In the genomic region with DNA sequence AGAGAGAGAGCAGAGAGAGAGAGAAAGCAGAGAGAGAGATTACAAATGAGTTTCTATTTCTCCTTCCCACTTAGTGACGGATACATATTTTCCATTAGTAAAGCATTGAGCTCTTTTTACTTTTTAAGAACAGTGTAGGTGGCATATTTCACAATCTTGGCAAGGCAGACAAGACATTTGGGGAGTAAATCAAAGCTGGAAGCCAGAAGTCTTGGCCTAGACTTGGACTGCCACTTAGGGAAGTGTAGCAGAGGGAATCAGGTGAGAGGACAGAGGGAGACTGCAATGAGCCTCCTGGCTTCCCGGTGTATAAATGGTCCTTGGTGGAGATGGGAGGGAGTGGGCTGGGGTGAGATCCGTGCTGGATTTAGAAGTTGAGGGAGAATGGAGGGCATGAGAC, we compare ENCODE assay signal across 11 mouse cellular contexts.
DNase-seq lines count a peak whose midpoint lies in the region; ATAC-seq and TF ChIP-seq lines count a peak whose summit lies in the region.
"Had no signal": no experiment of that assay in that cellular context is flagged by ENCODE, and none has a peak within 500 bp of the region (broad histone marks: within the 10 kb centered on the region; RNA-seq: fewer than 3 reads in every experiment).

No protein-coding gene starts in this region.

- peak overlapping the region; percentile 87 for H3K27ac ChIP-seq in heart, adult 2 months
- H3K27ac ChIP-seq in lung, embryonic 15.5 days, result peak overlapping the region; percentile 52
- H3K27ac ChIP-seq in stomach, embryonic 14.5 days (ENCODE audit: low read length), result peak overlapping the region; percentile 17; the same call in 1 of the 2 replicates
- H3K27ac ChIP-seq: hindbrain, embryonic 12.5 days; liver, embryonic 14.5 days had no signal

- H3K4me3 ChIP-seq in heart, adult 2 months, result no peak overlapping the region
- H3K4me3 ChIP-seq in lung, embryonic 15.5 days, result no peak overlapping the region
- no peak overlapping the region for H3K4me3 ChIP-seq in stomach, embryonic 14.5 days (ENCODE audit: low read depth, low read length)
- H3K4me3 ChIP-seq: erythroblast, embryonic 14.5 days; hindbrain, embryonic 12.5 days had no signal

- H3K79me2 ChIP-seq in heart, adult 2 months (replicated peaks; ENCODE audit: control insufficient read depth, insufficient read depth, low read length), result no peaks in the 10 kb centered on the region; the same call in 1 of the 2 replicates

- intact Hi-C loops in heart, adult 2 months (cut with DNase I), result loop anchor here (2.0 kb wide), 2 partner anchors 14 to 70 kb away; a partner anchor contains a TSS
- intact Hi-C loops in heart, postnatal 25 days (cut with DNase I), result no loop called here

- 10% methylated on average over 3 of the region's 3 CpGs for WGBS in heart, adult 2 months
- WGBS in lung, embryonic 15.5 days, result 45% methylated on average over 3 of the region's 3 CpGs
- 44% methylated on average over 3 of the region's 3 CpGs for WGBS in stomach, embryonic 14.5 days

- no peak overlapping the region for H3K9ac ChIP-seq in heart, adult 2 months (ENCODE audit: low read depth, low read length)
- H3K9ac ChIP-seq in lung, embryonic 15.5 days, result no peak overlapping the region
- H3K9ac ChIP-seq in stomach, embryonic 14.5 days (replicated peaks; ENCODE audit: low read depth, low read length), result no peak overlapping the region
- H3K9ac ChIP-seq: hindbrain, embryonic 12.5 days; liver, embryonic 14.5 days had no signal

- H3K36me3 ChIP-seq in heart, adult 2 months (ENCODE audit: control insufficient read depth, insufficient read depth, low read length), result peaks cover 39% of the 10 kb centered on the region
- H3K36me3 ChIP-seq in lung, embryonic 15.5 days, result no peaks in the 10 kb centered on the region
- H3K36me3 ChIP-seq in stomach, embryonic 14.5 days (ENCODE audit: control insufficient read depth, insufficient read depth, low read length), result no peaks in the 10 kb centered on the region
- H3K36me3 ChIP-seq: hindbrain, embryonic 12.5 days had no signal

- H3K4me1 ChIP-seq in heart, adult 2 months (ENCODE audit: control insufficient read depth, insufficient read depth, low read length), result peaks cover 54% of the 10 kb centered on the region
- H3K4me1 ChIP-seq in lung, embryonic 15.5 days, result peaks cover 59% of the 10 kb centered on the region
- H3K4me1 ChIP-seq in stomach, embryonic 14.5 days (ENCODE audit: control insufficient read depth, insufficient read depth, low read length), result peaks cover 22% of the 10 kb centered on the region

- no peak for TF ChIP-seq EP300 in heart, adult 2 months (IDR thresholded peaks at IDR 0.05; ENCODE audit: insufficient read depth, low read depth, low read length)

- no peak overlapping the region for H3K4me2 ChIP-seq in lung, embryonic 15.5 days
- H3K4me2 ChIP-seq in stomach, embryonic 14.5 days (replicated peaks; ENCODE audit: low read depth, low read length), result no peak overlapping the region
- H3K4me2 ChIP-seq: hindbrain, embryonic 12.5 days had no signal

- H3K9me3 ChIP-seq in lung, embryonic 15.5 days, result no peaks in the 10 kb centered on the region
- no peaks in the 10 kb centered on the region for H3K9me3 ChIP-seq in stomach, embryonic 14.5 days (ENCODE audit: control insufficient read depth, low read depth, low read length)
- H3K9me3 ChIP-seq: hindbrain, embryonic 12.5 days had no signal

- TF ChIP-seq POLR2A in heart, adult 2 months (IDR thresholded peaks at IDR 0.05; ENCODE audit: insufficient read depth, low read depth, low read length), result no peak

- H3K27me3 ChIP-seq in heart, adult 2 months (ENCODE audit: control insufficient read depth, insufficient read depth, low read length), result no peaks in the 10 kb centered on the region
- no peaks in the 10 kb centered on the region for H3K27me3 ChIP-seq in lung, embryonic 15.5 days
- H3K27me3 ChIP-seq in stomach, embryonic 14.5 days (ENCODE audit: control insufficient read depth, insufficient read depth, low read length), result no peaks in the 10 kb centered on the region

- TF ChIP-seq CTCF in heart, adult 2 months (IDR thresholded peaks at IDR 0.05), result no peak

- ATAC-seq in lung, embryonic 15.5 days (ENCODE audit: borderline replicate concordance, extremely low read depth, low FRiP score, low TSS enrichment), result no peak
- ATAC-seq in stomach, embryonic 14.5 days (ENCODE audit: insufficient number of reproducible peaks, insufficient read depth, low FRiP score, low read depth), result no peak

- DNase-seq in heart, adult 2 months, result no peak
- DNase-seq in heart, postnatal 25 days (ENCODE audit: low spot score), result no peak
- no peak for DNase-seq in lung, postnatal 10 days
- peak; percentile 72 for DNase-seq in fibroblast of lung, adult 2 months (ENCODE audit: low read depth)
- no peak for DNase-seq in thymus, adult 18-20 months
- DNase-seq in cerebellum, adult 9-11 months, result no peak

Comparison
In these comparisons a context has a peak if more than half of its experiments do, and no peak if none do; other contexts are left out.
1. H3K27ac ChIP-seq: peak in every context shown above with its lines; median percentile 87 in heart, adult 2 months; 52 in lung, embryonic 15.5 days; 17 in stomach, embryonic 14.5 days.